Mouse (Mus musculus): ENCODE data around the gene Vpreb1. TPM values are rescaled to one million over a fixed set of nuclear protein-coding genes. Genes with fewer than 3 reads are reported as not detected.
"Not testable (repeated sequence)": the region's sequence is repeated elsewhere in the genome, so short reads cannot be mapped to it uniquely, and the experiment has no call there.

Vpreb1 gene
- total and polyA plus RNA-seq, 2 experiments from 2014 or later = 0.52 TPM; not detected in 1

- TF ChIP-seq CTCF (IDR thresholded peaks at IDR 0.05) = no peak
- Histone ChIP-seq H3K9me3 (ENCODE audit: low read length) (no peaks in the 10 kb centered on the region), H3K9ac (replicated peaks; ENCODE audit: low read length, poor library complexity, severe bottlenecking) (no peak overlapping the region), H3K4me2 (ENCODE audit: low read depth, low read length, poor library complexity, severe bottlenecking) (no peak overlapping the region), H3K4me3 (ENCODE audit: low read depth, low read length) (no peak overlapping the region), H3K4me1 (ENCODE audit: insufficient read depth, low read length) (no peaks in the 10 kb centered on the region), H3K27me3 (ENCODE audit: insufficient read depth, low read length) (no peaks in the 10 kb centered on the region), H3K27ac (ENCODE audit: low read depth, low read length) (no peak overlapping the region), H3K36me3 (ENCODE audit: insufficient read depth, low read length) (no peaks in the 10 kb centered on the region)
- no peak for DNase-seq (ENCODE audit: low spot score)
- no peak for ATAC-seq (ENCODE audit: low FRiP score)
- 84% methylated on average over 3 of the region's 3 CpGs for WGBS
These were observed 8.4 kb downstream of the Vpreb1 start for GRCm38 (mm10) chr16:16862288-16862687.

- H3K4me3 ChIP-seq (ENCODE audit: low read depth, low read length) = no peak overlapping the region
- H3K9me3 ChIP-seq (ENCODE audit: low read length) = no peaks in the 10 kb centered on the region
- 81% methylated on average over 13 of the region's 13 CpGs for WGBS
- no peak overlapping the region for H3K27ac ChIP-seq (ENCODE audit: low read depth, low read length)
- ATAC-seq (ENCODE audit: low FRiP score) (no peak), DNase-seq (ENCODE audit: low spot score) (no peak)
- H3K4me2 ChIP-seq (ENCODE audit: low read depth, low read length, poor library complexity, severe bottlenecking) = no peak overlapping the region
- no peaks in the 10 kb centered on the region for H3K36me3 ChIP-seq (ENCODE audit: insufficient read depth, low read length)
- H3K4me1 ChIP-seq (ENCODE audit: insufficient read depth, low read length) = no peaks in the 10 kb centered on the region
- H3K9ac ChIP-seq (replicated peaks; ENCODE audit: low read length, poor library complexity, severe bottlenecking) = no peak overlapping the region
- TF ChIP-seq CTCF (IDR thresholded peaks at IDR 0.05) = no peak
- no peaks in the 10 kb centered on the region for H3K27me3 ChIP-seq (ENCODE audit: insufficient read depth, low read length)
These were observed 13.7 kb downstream of the Vpreb1 start for GRCm38 (mm10) chr16:16856731-16857476.

GRCm38 (mm10) chr16:16856054-16856453, 14.6 kb downstream of the Vpreb1 start:
- DNase-seq (ENCODE audit: low spot score); H3K4me1 ChIP-seq (ENCODE audit: insufficient read depth, low read length); H3K4me3 ChIP-seq (ENCODE audit: low read depth, low read length); H3K4me2 ChIP-seq (ENCODE audit: low read depth, low read length, poor library complexity, severe bottlenecking); ATAC-seq (ENCODE audit: low FRiP score); H3K9ac ChIP-seq (replicated peaks; ENCODE audit: low read length, poor library complexity, severe bottlenecking); H3K36me3 ChIP-seq (ENCODE audit: insufficient read depth, low read length); H3K9me3 ChIP-seq (ENCODE audit: low read length); H3K27ac ChIP-seq (ENCODE audit: low read depth, low read length); H3K27me3 ChIP-seq (ENCODE audit: insufficient read depth, low read length): not testable (repeated sequence)
- WGBS = 81% methylated on average over 9 of the region's 9 CpGs

GRCm38 (mm10) chr16:16855541-16855940, 15.1 kb downstream of the Vpreb1 start:
- ATAC-seq (ENCODE audit: low FRiP score) = no peak
- no peak for TF ChIP-seq CTCF (IDR thresholded peaks at IDR 0.05)
- no peak overlapping the region for H3K4me2 ChIP-seq (ENCODE audit: low read depth, low read length, poor library complexity, severe bottlenecking)
- H3K27ac ChIP-seq (ENCODE audit: low read depth, low read length) = no peak overlapping the region
- H3K9ac ChIP-seq (replicated peaks; ENCODE audit: low read length, poor library complexity, severe bottlenecking) = no peak overlapping the region
- no peaks in the 10 kb centered on the region for H3K27me3 ChIP-seq (ENCODE audit: insufficient read depth, low read length)
- no peaks in the 10 kb centered on the region for H3K4me1 ChIP-seq (ENCODE audit: insufficient read depth, low read length)
- no peaks in the 10 kb centered on the region for H3K9me3 ChIP-seq (ENCODE audit: low read length)
- no peak overlapping the region for H3K4me3 ChIP-seq (ENCODE audit: low read depth, low read length)
- 94% methylated on average over 1 of the region's 1 CpGs for WGBS
- no peak for DNase-seq (ENCODE audit: low spot score)
- H3K36me3 ChIP-seq (ENCODE audit: insufficient read depth, low read length) = no peaks in the 10 kb centered on the region

- no peak for DNase-seq (ENCODE audit: low spot score)
- H3K4me3 ChIP-seq (ENCODE audit: low read depth, low read length) = no peak overlapping the region
- no peak overlapping the region for H3K4me2 ChIP-seq (ENCODE audit: low read depth, low read length, poor library complexity, severe bottlenecking)
- H3K9me3 ChIP-seq (ENCODE audit: low read length) = no peaks in the 10 kb centered on the region
- no peak overlapping the region for H3K9ac ChIP-seq (replicated peaks; ENCODE audit: low read length, poor library complexity, severe bottlenecking)
- ATAC-seq (ENCODE audit: low FRiP score) = no peak
- peak; percentile 44 for TF ChIP-seq CTCF (IDR thresholded peaks at IDR 0.05)
- no peaks in the 10 kb centered on the region for H3K27me3 ChIP-seq (ENCODE audit: insufficient read depth, low read length)
- no peaks in the 10 kb centered on the region for H3K36me3 ChIP-seq (ENCODE audit: insufficient read depth, low read length)
- no peaks in the 10 kb centered on the region for H3K4me1 ChIP-seq (ENCODE audit: insufficient read depth, low read length)
- no peak overlapping the region for H3K27ac ChIP-seq (ENCODE audit: low read depth, low read length)
- WGBS = 35% methylated on average over 6 of the region's 6 CpGs
These were observed 15.8 kb downstream of the Vpreb1 start for GRCm38 (mm10) chr16:16854836-16855235.

GRCm38 (mm10) chr16:16852411-16852810, 18.2 kb downstream of the Vpreb1 start:
- no peak for TF ChIP-seq CTCF (IDR thresholded peaks at IDR 0.05)
- H3K9me3 ChIP-seq (ENCODE audit: low read length) = no peaks in the 10 kb centered on the region
- no peak overlapping the region for H3K4me3 ChIP-seq (ENCODE audit: low read depth, low read length)
- H3K4me2 ChIP-seq (ENCODE audit: low read depth, low read length, poor library complexity, severe bottlenecking) = no peak overlapping the region
- ATAC-seq (ENCODE audit: low FRiP score) (no peak), DNase-seq (ENCODE audit: low spot score) (no peak)
- no peaks in the 10 kb centered on the region for H3K27me3 ChIP-seq (ENCODE audit: insufficient read depth, low read length)
- H3K4me1 ChIP-seq (ENCODE audit: insufficient read depth, low read length) = no peaks in the 10 kb centered on the region
- no peak overlapping the region for H3K27ac ChIP-seq (ENCODE audit: low read depth, low read length)
- H3K9ac ChIP-seq (replicated peaks; ENCODE audit: low read length, poor library complexity, severe bottlenecking) = no peak overlapping the region
- WGBS = 83% methylated on average over 3 of the region's 3 CpGs
- no peaks in the 10 kb centered on the region for H3K36me3 ChIP-seq (ENCODE audit: insufficient read depth, low read length)
